Mouse (Mus musculus): ENCODE measurements around the gene Usp12.

DNA sequence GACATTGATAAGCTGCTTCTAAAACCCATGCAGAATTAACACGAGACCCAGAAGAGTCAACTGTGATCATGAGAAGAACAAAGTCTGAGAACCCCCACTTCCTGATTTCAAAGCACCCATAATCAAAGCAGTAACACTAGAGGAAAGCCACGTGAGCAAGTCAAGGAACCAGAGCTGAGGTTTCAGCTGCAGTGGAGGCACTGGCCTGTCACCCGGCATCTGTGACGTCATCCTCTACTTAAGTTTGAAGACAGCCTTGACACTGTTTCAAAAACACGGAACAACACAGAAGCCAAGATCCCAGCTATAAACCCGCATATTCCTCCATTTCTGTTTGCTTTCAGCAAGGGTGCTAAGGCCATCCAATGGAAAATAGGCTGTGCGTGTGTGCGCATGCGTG, 13.1 kb downstream of the Usp12 start:
- TF ChIP-seq CTCF (IDR thresholded peaks at IDR 0.05): no peak
- no peak for TF ChIP-seq EP300 (IDR thresholded peaks at IDR 0.05)

Measured in lung, postnatal 0 days (tissue).